Mouse (Mus musculus) skeletal muscle tissue, adult 2 months (tissue): Measurements from ENCODE around the gene Samd10.
A peak's percentile ranks its signal among the peaks of the same experiment; 100 is the strongest.

Experiments used
- DNase-seq: peaks from one replicate; pipeline ENCODE4 v3.0.0-alpha.2; 2012; ENCODE audit warnings: low read depth, low spot score

The Samd10 gene

DNA sequence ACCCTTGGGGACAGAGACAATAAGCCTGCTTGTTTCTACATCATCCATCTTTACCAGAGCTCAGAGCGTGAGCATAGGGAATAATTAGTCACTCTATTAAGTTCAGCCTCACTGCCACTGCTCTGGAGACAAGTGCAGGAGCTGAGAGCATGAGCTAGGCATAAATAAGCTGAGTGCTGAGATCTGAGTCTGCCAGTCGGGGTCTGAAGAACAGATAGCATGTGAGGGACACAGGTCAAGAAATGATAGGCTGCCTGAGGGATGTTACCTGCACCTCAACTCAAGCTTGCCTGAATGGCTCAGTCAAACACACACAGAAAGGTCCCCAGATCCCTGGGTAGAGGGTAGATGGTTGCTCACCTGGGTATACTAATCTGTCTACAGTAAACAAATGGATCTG, 21.9 kb downstream of the Samd10 start:
- no peak for DNase-seq

DNA sequence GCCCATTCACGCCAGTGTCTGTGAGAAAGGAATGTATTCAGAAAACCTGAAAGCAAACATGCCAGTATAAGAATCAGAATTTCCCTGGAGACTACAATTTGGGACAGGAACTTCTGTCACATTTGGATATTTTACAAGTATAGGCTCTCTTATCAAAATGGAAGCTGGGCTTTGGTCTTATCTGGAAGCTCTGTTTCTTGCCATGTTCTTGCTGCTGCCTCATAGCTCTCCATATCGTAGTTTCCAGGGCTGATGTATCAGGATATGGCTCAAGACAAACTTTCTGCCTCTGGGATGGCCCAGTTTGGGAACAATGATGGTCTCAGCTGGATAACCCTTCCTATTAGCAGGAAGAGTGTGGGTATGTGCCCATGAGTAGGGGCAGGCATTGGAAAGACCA, 22.4 kb downstream of the Samd10 start:
- no peak for DNase-seq

DNA sequence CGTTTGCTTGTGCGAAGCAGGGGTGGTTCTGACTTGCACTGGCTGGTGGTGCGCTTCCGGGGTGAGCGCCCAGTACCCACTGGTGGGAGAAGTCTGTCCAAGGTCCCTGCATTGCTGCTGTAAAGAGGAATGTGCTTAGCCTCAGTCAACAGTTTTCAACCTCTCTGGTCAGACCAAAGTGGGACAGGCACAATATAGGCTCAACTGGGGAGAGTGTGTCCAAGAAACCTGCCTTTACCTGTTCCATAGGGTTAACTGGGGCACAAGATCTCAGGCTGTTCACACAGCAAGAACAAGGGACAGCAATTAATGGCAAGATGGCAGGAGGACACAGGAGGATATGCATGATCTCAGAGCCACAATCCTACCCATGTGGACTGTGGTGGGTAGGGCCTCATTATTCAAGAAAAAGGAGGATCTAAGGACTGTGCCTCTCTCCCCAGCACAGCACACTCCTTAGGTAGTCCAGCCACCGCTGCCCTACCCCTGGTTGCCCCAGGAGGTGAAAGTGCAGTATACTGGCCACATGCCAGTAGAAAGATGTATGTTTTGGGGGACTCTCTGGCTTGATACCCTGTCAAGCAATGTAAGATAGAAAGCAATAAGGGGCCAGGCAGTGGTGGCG, 24.0 kb downstream of the Samd10 start:
- no peak for DNase-seq

DNA sequence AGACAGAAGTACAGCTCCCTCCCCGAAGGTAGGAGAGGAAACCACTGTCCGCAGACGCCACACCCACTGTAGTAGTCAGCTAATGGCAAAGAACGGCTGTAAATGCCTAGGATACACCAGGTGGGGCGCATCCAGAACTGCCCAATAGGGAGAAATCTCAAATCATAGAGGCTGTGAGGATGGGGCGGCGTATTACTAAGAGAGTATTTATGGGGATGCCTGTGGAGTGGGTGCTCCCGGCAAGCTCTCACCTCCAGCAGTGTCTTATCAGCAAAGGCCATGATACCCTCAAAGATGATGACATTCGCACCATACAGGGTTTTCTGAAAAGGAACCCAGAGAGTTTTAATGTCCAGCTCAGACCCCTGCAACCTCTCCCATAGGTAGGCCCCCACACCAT, 25.1 kb downstream of the Samd10 start:
- DNase-seq, result no peak

DNA sequence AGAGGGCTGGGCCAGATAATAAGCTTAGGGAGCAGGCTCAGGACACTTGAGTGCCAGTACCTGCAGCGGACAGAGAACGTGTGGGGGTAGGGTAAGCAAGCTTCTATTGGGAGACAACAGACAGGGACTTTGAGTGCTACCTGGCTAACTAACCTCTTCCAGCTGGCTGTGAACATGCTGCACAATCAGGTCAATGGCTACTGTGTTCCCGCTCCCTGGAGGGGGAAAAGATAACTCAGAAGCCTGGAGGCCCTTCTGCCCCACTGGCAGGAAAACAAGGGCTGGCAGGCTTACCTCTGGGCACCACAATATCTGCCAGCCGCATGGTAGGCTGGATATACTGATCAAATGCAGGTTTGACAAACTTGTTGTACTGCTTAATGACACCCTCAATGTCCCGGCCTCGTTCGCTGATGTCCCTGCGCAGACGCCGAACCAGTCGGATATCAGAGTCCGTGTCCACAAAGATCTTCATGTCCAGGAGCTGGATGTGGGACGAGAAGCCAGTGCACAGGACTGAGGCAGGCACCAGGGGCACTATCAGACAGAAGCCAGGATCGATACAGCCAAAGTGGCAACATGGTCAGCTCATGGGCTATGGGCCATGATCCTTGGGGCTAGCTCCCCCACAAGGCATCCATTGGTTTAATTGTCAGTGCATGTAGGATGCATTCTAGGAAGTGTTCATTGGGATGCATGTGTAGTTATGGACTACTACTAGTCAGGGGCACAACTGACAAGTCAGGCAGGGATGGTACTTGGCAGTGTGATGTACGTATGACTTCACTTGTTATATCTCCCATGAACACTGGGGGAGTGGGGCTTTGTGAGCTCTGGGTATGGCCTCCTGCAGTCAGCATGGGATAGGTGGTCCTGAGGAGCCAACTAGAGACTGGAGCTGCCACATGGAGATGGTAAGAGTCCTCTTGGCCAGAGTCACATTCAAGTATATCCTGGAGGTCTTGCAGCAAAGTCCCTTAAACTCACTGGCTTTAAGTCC, 25.8 kb downstream of the Samd10 start:
- DNase-seq, result no peak

DNA sequence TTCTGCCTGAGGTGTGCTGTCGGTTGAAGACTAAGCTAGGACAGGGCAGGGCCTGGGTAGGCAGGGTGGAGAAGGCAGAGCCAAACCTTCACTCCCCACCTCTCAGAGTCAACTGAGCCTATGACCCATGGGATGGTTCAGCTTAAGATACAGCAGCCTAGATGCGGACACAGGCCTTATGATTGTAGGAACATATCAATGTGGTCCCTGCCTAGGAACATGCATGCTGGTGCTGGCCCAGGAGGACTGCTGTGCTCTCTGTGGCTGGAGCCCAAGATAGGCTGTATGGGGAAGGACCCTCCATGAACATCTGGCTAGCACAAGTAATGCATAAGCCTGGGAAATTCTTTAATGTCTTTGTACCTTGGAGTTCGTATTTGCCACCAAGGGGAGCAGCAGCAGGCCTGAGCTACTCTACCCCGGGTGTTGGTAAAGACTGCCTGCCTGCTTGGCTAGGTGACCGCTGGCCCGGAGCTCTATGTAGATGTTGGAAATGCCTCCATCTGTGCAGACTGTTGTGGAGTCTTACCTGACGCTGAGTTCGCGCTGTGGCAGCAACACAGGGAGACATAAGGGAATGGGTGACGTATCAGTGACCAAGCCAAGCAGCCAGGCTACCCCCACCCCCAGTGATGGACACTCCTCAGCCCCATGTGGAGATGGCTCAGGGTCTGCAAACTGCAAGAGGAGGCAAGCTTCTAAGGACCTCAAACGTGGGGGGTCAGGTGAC, 26.9 kb downstream of the Samd10 start:
- DNase-seq, result no peak

DNA sequence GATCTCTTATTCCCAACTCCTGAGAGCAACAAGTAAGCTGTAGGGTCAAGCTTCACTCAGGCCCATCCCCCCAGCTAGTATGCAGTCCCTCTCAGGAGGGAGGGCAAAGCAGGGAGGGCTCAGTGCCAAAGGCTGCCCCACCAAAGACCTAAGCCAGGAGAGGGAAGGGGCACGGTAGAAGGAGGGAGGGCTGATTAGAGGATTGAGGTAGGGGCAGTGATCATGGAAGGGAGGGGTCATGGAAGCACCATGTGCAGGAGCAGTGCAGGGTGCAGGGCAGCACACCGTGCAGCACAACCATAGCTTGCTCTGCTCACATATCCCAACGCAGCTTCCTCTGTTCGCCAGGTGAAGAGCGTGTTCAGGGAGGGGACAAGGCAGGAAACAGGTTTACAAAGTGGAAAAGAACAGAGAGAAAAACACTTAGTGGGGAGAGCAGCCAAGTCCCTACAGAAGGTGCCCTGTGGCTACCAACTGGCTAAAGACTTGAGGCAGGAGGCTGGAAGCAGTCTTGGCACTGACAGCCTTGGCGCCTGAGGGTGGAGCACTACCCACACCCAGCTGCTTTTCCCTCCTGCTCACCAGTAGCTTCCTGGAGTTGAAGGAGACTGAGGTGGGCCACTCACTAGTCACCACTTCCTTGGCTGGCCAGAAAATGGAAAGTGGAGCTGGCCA, 28.0 kb downstream of the Samd10 start:
- no peak for DNase-seq

DNA sequence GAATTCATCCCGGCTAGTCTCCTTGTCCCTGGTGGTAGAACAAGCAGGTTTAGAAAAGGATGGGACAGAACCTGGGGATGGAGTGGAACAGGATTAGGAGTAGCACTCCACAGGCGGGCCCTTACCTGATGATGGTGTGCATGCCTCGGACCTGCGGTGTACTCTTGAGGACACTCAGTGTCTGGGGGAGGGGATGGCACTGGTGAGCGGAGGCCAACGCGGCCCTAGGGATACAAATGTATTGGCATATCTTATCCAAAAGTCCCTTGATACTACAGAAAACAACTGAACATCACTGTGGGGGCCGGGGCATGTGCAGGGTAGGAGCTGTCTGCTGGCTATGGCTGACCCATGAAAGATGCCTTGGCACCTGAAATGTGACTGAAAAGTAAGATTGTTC, 28.6 kb downstream of the Samd10 start:
- no peak for DNase-seq

DNA sequence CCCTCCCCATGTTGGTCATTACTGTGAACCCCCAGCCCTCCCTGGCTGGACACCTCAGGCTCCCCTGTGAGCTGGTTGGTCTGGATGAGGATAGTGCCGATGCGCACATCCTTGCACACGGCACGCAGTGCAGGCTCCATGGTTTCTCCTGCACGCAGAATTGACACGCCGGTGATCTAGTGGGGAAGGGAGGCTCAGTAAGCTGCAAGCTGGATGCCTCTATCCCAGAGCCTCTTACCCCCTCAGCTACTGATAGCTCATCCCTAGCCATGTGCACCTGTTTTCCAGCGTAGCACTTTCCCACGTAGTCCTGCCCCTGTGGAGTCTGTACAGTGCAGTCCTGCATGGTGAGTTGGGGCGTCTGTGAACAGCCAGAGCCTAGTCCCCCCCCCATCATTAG, 29.2 kb downstream of the Samd10 start:
- no peak for DNase-seq

DNA sequence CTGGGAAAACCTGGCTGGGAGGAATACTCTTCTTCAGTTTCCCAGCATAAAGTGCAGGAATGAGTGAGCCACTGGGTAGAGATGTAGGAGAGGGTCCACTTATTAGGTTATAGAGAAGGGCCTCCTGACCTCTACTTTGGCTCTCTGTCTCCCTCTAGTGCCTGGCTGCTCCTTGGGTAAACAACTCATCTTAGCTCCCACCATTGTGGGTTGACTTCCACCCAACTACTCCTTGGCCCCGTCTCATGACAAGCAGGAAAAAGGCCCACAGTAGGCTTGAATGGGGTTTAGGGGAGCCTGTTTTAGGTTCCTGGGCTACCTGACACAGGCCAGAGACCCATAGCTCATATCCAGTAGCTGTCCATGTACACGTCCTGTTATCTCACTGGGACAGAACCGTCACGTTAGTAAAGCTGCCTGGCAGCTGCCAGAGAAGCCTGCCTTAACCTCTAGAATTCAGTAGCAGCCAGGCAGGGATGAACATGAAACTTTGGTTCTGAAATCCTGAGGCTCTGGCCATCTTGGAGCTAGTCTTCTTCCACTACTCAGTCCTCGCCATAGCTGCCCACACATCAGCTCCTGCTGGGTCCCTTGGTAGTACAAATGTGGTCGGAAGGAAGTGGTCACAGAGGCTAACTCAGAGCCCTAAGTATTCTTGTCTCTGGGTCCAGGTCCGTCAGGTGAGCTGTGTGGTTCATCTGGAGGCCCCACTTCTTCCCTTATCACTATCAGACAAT, 30.6 kb downstream of the Samd10 start:
- DNase-seq, result no peak

DNA sequence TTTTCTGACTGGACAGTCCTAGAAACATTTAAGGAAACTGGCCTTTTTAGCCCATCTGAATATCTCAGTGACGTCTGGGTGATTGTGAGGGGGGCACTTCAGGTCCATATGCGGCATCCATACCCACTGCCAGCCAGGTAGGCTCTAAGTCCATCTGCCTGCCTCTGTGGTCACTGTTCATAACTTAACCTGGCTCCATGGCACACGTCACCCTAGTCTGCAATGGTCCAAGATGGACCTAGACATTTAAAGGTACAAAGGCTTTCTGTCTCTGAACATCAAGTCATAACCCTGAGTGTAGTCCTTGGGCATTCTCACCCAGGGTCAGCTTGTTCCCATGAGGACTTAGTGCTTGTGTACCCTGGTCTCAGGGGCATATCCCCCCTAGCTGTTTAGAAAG, 31.7 kb downstream of the Samd10 start:
- DNase-seq, result no peak

DNA sequence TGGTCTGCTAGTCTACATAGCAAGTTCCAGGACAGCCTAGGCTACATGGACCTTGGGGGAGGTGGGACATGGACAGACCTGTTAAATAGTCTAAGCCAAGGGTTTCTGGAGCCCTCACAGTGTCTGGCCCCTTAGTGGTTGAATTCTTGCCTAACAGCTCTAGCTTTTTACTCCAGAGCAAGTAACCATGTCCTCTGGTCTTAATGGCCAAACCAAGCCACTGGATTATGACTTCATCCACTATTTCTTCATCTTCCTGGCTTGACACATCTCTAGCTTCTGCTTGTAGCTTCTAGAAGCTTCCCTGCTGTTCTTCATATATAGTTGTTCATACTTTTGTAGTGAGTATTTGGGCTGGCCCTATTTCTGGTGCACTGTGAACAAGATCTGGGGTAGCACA, 45.2 kb downstream of the Samd10 start:
- DNase-seq, result no peak

DNA sequence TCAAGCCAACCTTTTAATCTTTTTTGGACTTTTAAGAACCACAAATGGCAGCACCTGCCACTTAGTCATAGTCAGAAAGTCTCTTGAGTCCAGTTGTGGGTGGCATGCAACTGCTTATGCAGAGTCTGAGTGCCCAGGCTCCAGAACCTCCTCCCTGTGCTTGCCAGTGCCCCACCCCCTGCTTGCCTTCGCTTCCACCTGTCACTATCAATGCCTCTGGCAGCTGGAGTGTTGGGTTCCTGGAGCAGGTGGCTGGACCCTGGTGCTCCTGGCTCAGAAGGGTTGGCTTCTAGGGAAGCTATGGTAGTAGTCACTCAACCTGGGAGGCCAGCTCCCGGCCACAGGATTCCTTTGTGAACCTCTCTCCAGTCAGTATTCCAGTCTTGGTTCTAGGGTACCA, 48.8 kb downstream of the Samd10 start:
- DNase-seq, result peak; percentile 46

DNA sequence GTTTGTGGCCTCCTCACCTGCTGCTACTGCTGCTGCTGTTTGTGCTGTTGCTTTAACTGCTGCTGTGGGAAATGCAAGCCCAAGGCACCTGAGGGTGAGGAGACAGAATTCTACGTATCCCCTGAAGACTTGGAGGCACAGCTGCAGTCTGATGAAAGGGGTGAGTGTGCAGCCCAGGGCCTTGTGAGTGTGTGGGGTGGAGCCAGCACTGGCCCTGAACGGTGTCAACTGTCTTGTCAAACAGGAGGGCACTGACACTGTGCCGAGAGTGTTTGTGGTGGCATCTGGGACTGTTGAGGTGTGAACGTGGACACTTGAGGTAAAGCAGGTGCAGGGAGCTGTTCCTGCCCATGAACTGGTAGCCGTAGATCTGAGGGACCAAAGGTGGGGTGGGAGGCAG, 50.3 kb downstream of the Samd10 start:
- no peak for DNase-seq

DNA sequence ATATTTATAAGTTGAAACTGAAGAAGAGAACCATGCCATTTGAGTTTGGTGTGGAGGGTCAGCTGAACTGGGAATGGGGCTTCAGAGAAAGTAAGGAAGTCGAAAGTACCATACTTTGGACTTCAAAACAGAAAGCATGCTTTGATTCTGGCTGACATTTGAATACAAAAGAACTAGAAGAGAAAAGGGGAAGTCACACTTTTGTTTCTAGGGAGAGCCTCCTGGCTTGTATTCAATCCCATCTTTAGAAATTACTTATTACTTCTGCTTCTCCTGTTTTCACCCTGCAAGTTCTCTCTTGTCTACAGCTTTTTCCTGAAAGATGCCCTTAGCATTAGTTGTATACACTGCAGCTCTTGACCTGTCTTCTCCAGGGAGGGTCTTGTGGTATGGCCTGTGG, 50.8 kb downstream of the Samd10 start:
- DNase-seq, result no peak

DNA sequence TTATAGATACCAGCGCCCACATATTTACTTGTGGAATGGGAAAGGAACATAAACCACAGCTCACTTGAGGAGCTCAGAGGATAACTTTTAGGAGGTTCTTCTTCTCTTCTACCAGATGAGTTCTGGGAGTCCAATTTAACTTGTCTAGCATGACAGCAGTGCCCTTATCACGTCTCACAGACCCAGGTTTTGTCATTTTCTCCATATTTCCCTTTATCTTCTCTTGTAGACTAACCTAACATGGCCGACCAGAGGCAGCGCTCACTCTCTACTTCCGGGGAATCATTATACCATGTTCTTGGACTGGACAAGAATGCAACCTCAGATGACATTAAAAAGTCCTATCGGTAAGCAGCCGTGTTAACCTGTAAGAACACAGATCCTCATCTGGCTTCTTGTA, 52.9 kb downstream of the Samd10 start:
- no peak for DNase-seq
